Mouse (Mus musculus) kidney, embryonic 14.5 days (tissue): ENCODE data around the gene Ptger1. TPM values are rescaled to one million over a fixed set of nuclear protein-coding genes. Genes with fewer than 3 reads are reported as not detected.

Source experiments
- ATAC-seq: fragments of 200-750 bp; cut with Nextera tagmentation; 2 replicates; pipeline ENCODE4 v1.8.0; 2017; ENCODE audit warnings: moderate number of reproducible peaks, mild to moderate bottlenecking, moderate TSS enrichment, moderate library complexity; ENCODE audit not compliant: low FRiP score, low TSS enrichment
- H3K27ac ChIP-seq: fragments of 300-500 bp; sonication (generic); 2 replicates; pipeline ENCODE4 v1.5.1; 2014; ENCODE audit warnings: low read depth, mild to moderate bottlenecking, low read length, moderate library complexity, mixed read lengths
- H3K27me3 ChIP-seq: fragments of 300-500 bp; sonication (generic); 2 replicates; pipeline ENCODE4 v1.6.1; 2014; ENCODE audit warnings: mild to moderate bottlenecking, low read length; ENCODE audit not compliant: control insufficient read depth, insufficient read depth
- H3K36me3 ChIP-seq: fragments of 300-500 bp; sonication (generic); 2 replicates; pipeline ENCODE4 v1.6.1; 2014; ENCODE audit warnings: low read length, mixed read lengths; ENCODE audit not compliant: control insufficient read depth, insufficient read depth
- H3K4me1 ChIP-seq: fragments of 300-500 bp; sonication (generic); 2 replicates; pipeline ENCODE4 v1.6.1; 2014; ENCODE audit warnings: low read length, mixed read lengths; ENCODE audit not compliant: control insufficient read depth, insufficient read depth
- H3K4me2 ChIP-seq: fragments of 300-500 bp; sonication (generic); replicated peaks from 2 replicates; pipeline ENCODE4 v1.6.1; 2014; ENCODE audit warnings: low read depth, mild to moderate bottlenecking, low read length
- H3K4me3 ChIP-seq: fragments of 300-500 bp; sonication (generic); 2 replicates; pipeline ENCODE4 v1.5.1; 2014; ENCODE audit warnings: mild to moderate bottlenecking, low read length
- H3K9ac ChIP-seq: fragments of 300-500 bp; sonication (generic); 2 replicates; pipeline ENCODE4 v1.6.1; 2014; ENCODE audit warnings: low read depth, mild to moderate bottlenecking, low read length, moderate library complexity
- H3K9me3 ChIP-seq: fragments of 300-500 bp; sonication (generic); 2 replicates; pipeline ENCODE4 v1.6.1; 2016; ENCODE audit warnings: low read length; ENCODE audit not compliant: control insufficient read depth
- WGBS: fragments of 180-500 bp; shearing (Covaris S2); extraction: QIAGEN DNeasy Blood & Tissue Kit; methylation state at CpG from one replicate; pipeline ENCODE4 v1.1.7; 2014; 5-methylcytosine and 5-hydroxymethylcytosine counted together
- polyA plus RNA-seq: library from polyadenylated mRNA; unstranded; fragments of >200 nt; fragmentation: Nextera tagmentation; extraction: Ambion mirVana; gene quantifications from 2 replicates; pipeline ENCODE4 v1.2.1, GENCODE M21; 2014

Gene Ptger1
- polyA plus RNA-seq, 1 experiment from 2014 or later, result 0.97 TPM

- Histone ChIP-seq H3K9ac (peak overlapping the region; percentile 86), H3K9me3 (peaks cover 6% of the 10 kb centered on the region; the same call in 1 of the 2 replicates), H3K27me3 (no peaks in the 10 kb centered on the region), H3K27ac (peak overlapping the region; percentile 76), H3K4me3 (peak overlapping the region; percentile 88), H3K36me3 (peaks cover 10% of the 10 kb centered on the region; the same call in 1 of the 2 replicates), H3K4me2 (peak overlapping the region; percentile 82), H3K4me1 (peaks cover 11% of the 10 kb centered on the region)
- WGBS, result under 1% methylated on average over 45 of the region's 46 CpGs
- peak; percentile 58 for ATAC-seq
Measured at GRCm38 (mm10) chr8:83652744-83653661, 13.5 kb upstream of the Ptger1 start.

GRCm38 (mm10) chr8:83653662-83654017 is 12.8 kb upstream of the Ptger1 start:
- no peak for ATAC-seq
- Histone ChIP-seq H3K27me3 (no peaks in the 10 kb centered on the region), H3K9me3 (peaks cover 6% of the 10 kb centered on the region; the same call in 1 of the 2 replicates), H3K27ac (peak overlapping the region; percentile 76), H3K9ac (peak overlapping the region; percentile 86), H3K4me3 (peak overlapping the region; percentile 88), H3K4me2 (peak overlapping the region; percentile 82), H3K36me3 (peaks cover 10% of the 10 kb centered on the region; the same call in 1 of the 2 replicates), H3K4me1 (peaks cover 11% of the 10 kb centered on the region)
- 37% methylated on average over 10 of the region's 10 CpGs for WGBS

- Histone ChIP-seq H3K9me3 (peaks cover 6% of the 10 kb centered on the region; the same call in 1 of the 2 replicates), H3K4me3 (no peak overlapping the region), H3K36me3 (peaks cover 10% of the 10 kb centered on the region; the same call in 1 of the 2 replicates), H3K9ac (no peak overlapping the region), H3K27ac (no peak overlapping the region), H3K27me3 (no peaks in the 10 kb centered on the region), H3K4me1 (peaks cover 11% of the 10 kb centered on the region), H3K4me2 (no peak overlapping the region)
- ATAC-seq, result no peak
- WGBS, result 88% methylated on average over 6 of the region's 6 CpGs
Measured at GRCm38 (mm10) chr8:83654725-83655124, 11.8 kb upstream of the Ptger1 start.

- Histone ChIP-seq H3K4me2 (no peak overlapping the region), H3K27ac (no peak overlapping the region), H3K4me3 (no peak overlapping the region), H3K9me3 (peaks cover 3% of the 10 kb centered on the region; the same call in 1 of the 2 replicates), H3K36me3 (peaks cover 10% of the 10 kb centered on the region; the same call in 1 of the 2 replicates), H3K27me3 (no peaks in the 10 kb centered on the region), H3K4me1 (peaks cover 24% of the 10 kb centered on the region), H3K9ac (no peak overlapping the region)
- no peak for ATAC-seq
- WGBS, result 95% methylated on average over 9 of the region's 9 CpGs
Measured at GRCm38 (mm10) chr8:83656043-83656442, 10.4 kb upstream of the Ptger1 start.

GRCm38 (mm10) chr8:83656484-83657246 is 9.8 kb upstream of the Ptger1 start:
- Histone ChIP-seq H3K4me3 (no peak overlapping the region), H3K27me3 (no peaks in the 10 kb centered on the region), H3K9ac (no peak overlapping the region), H3K4me2 (no peak overlapping the region), H3K9me3 (no peaks in the 10 kb centered on the region), H3K27ac (no peak overlapping the region), H3K4me1 (peaks cover 30% of the 10 kb centered on the region), H3K36me3 (peaks cover 10% of the 10 kb centered on the region; the same call in 1 of the 2 replicates)
- 73% methylated on average over 13 of the region's 13 CpGs for WGBS
- ATAC-seq, result no peak

GRCm38 (mm10) chr8:83660545-83660944 is 5.9 kb upstream of the Ptger1 start:
- 7% methylated on average over 8 of the region's 8 CpGs for WGBS
- no peak overlapping the region; the same call in 1 of the 2 replicates for H3K4me3 ChIP-seq
- peaks cover 46% of the 10 kb centered on the region for H3K4me1 ChIP-seq
- ATAC-seq, result 0 out of 2 replicates have a peak, but pooled peaks have one; percentile 0
- H3K4me2 ChIP-seq, result peak overlapping the region; percentile 36
- H3K36me3 ChIP-seq, result peaks cover 22% of the 10 kb centered on the region; the same call in 1 of the 2 replicates
- no peak overlapping the region for H3K9ac ChIP-seq
- no peaks in the 10 kb centered on the region for H3K27me3 ChIP-seq
- H3K27ac ChIP-seq, result peak overlapping the region; percentile 77
- no peaks in the 10 kb centered on the region for H3K9me3 ChIP-seq

GRCm38 (mm10) chr8:83660995-83661680 is 5.3 kb upstream of the Ptger1 start:
- H3K4me2 ChIP-seq, result peak overlapping the region; percentile 36
- no peaks in the 10 kb centered on the region for H3K9me3 ChIP-seq
- WGBS, result 9% methylated on average over 22 of the region's 22 CpGs
- H3K27me3 ChIP-seq, result no peaks in the 10 kb centered on the region
- peaks cover 22% of the 10 kb centered on the region; the same call in 1 of the 2 replicates for H3K36me3 ChIP-seq
- peaks cover 51% of the 10 kb centered on the region for H3K4me1 ChIP-seq
- peak; percentile 13; the same call in 1 of the 2 replicates for ATAC-seq
- peak overlapping the region; percentile 77 for H3K27ac ChIP-seq
- peak overlapping the region; percentile 40; the same call in 1 of the 2 replicates for H3K9ac ChIP-seq
- H3K4me3 ChIP-seq, result peak overlapping the region; percentile 12; the same call in 1 of the 2 replicates

GRCm38 (mm10) chr8:83662421-83662826 is 4.1 kb upstream of the Ptger1 start:
- Histone ChIP-seq H3K4me1 (peaks cover 64% of the 10 kb centered on the region), H3K4me2 (no peak overlapping the region), H3K27ac (peak overlapping the region; percentile 77; the same call in 1 of the 2 replicates), H3K9me3 (no peaks in the 10 kb centered on the region), H3K27me3 (no peaks in the 10 kb centered on the region), H3K36me3 (peaks cover 17% of the 10 kb centered on the region; the same call in 1 of the 2 replicates), H3K9ac (no peak overlapping the region), H3K4me3 (no peak overlapping the region)
- peak; percentile 61 for ATAC-seq
- 7% methylated on average over 4 of the region's 4 CpGs for WGBS
